Mouse (Mus musculus) intestine, embryonic 14.5 days (tissue): ENCODE data around the gene Olfr1000. TPM values are rescaled to one million over a fixed set of nuclear protein-coding genes. Genes with fewer than 3 reads are reported as not detected.
"Not testable (repeated sequence)": the region's sequence is repeated elsewhere in the genome, so short reads cannot be mapped to it uniquely, and the experiment has no call there.

Experiments
- ATAC-seq: fragments of 200-750 bp; cut with Nextera tagmentation; replicated peaks from 2 replicates; pipeline ENCODE4 v1.8.0; 2017; ENCODE audit warnings: low read depth, moderate number of reproducible peaks, moderate TSS enrichment, moderate library complexity; ENCODE audit not compliant: low FRiP score, low TSS enrichment
- DNase-seq: peaks from one replicate; pipeline ENCODE4 v3.0.0-alpha.2; 2018; ENCODE audit warnings: low spot score
- H3K27ac ChIP-seq: fragments of 300-500 bp; sonication (generic); 2 replicates; pipeline ENCODE4 v1.5.1; 2014; ENCODE audit warnings: low read depth, mild to moderate bottlenecking, control low read depth
- H3K27me3 ChIP-seq: fragments of 300-500 bp; sonication (generic); replicated peaks from 2 replicates; pipeline ENCODE4 v1.6.1; 2014; ENCODE audit warnings: low read length, control low read depth; ENCODE audit not compliant: control insufficient read depth, insufficient read depth
- H3K36me3 ChIP-seq: fragments of 300-500 bp; sonication (generic); 2 replicates; pipeline ENCODE4 v1.6.1; 2014; ENCODE audit warnings: low read length, control low read depth; ENCODE audit not compliant: control insufficient read depth, insufficient read depth
- H3K4me1 ChIP-seq: fragments of 300-500 bp; sonication (generic); replicated peaks from 2 replicates; pipeline ENCODE4 v1.6.1; 2014; ENCODE audit warnings: low read length, control low read depth, mixed read lengths; ENCODE audit not compliant: control insufficient read depth, insufficient read depth
- H3K4me2 ChIP-seq: fragments of 300-500 bp; sonication (generic); 2 replicates; pipeline ENCODE4 v1.6.1; 2014; ENCODE audit warnings: low read length
- H3K4me3 ChIP-seq: fragments of 300-500 bp; sonication (generic); 2 replicates; pipeline ENCODE4 v1.5.1; 2014; ENCODE audit warnings: low read depth, low read length, control low read depth, mixed read lengths
- H3K9ac ChIP-seq: fragments of 300-500 bp; sonication (generic); 2 replicates; pipeline ENCODE4 v1.6.1; 2014; ENCODE audit warnings: mild to moderate bottlenecking, low read length
- H3K9me3 ChIP-seq: fragments of 300-500 bp; sonication (generic); 2 replicates; pipeline ENCODE4 v1.6.1; 2016; ENCODE audit warnings: low read length, control low read depth; ENCODE audit not compliant: control insufficient read depth
- WGBS: fragments of 180-500 bp; shearing (Covaris S2); extraction: QIAGEN DNeasy Blood & Tissue Kit; methylation state at CpG from one replicate; pipeline ENCODE4 v1.1.7; 2014; 5-methylcytosine and 5-hydroxymethylcytosine counted together
- polyA plus RNA-seq: library from polyadenylated mRNA; unstranded; fragments of >200 nt; fragmentation: Nextera tagmentation; extraction: Ambion mirVana; gene quantifications from 2 replicates; pipeline ENCODE4 v1.2.1, GENCODE M21; 2014

Olfr1000 gene
- not detected in 2 replicates for polyA plus RNA-seq

DNA sequence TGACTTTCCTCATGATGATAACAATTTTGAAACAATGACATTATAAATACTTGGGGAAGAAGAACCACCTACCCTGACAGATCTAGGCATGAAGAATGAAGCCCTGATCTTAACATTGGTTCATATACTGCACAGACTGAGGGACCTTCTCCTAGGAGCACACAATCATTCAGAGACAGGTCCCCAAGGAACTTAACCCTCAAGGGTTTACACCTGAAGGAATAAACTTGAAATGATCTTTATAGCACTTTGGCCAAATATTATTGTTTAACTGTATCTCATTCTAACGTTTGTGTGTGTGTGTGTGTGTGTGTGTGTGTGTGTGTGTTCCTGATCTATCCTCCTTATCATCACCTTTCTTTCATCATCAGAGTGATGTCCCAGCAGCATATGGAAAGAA, at the start of gene Olfr1000:
Gene Olfr1000 (minus strand): TSS at position 101 of the 400 bp plus-strand sequence.
- no peaks in the 10 kb centered on the region for H3K36me3 ChIP-seq
- H3K4me2 ChIP-seq = no peak within 1 kb of the TSS
- H3K4me3 ChIP-seq = no peak within 1 kb of the TSS
- 64% methylated on average over 1 of the region's 1 CpGs for WGBS
- no peak within 1 kb of the TSS for H3K27ac ChIP-seq
- ATAC-seq (no peak), DNase-seq (no peak)
- no peak within 1 kb of the TSS for H3K9ac ChIP-seq
- H3K4me1 ChIP-seq = no peaks in the 10 kb centered on the region
- H3K27me3 ChIP-seq = no peaks in the 10 kb centered on the region
- H3K9me3 ChIP-seq = no peaks in the 10 kb centered on the region

GRCm38 (mm10) chr2:85650604-85651003, 38.9 kb upstream of the Olfr1000 start, which contains the start of gene Olfr1002:
Olfr1002 (minus strand) TSS chr2:85650704.
- DNase-seq = no peak
- Histone ChIP-seq H3K27ac (no peak within 1 kb of the TSS), H3K4me3 (no peak within 1 kb of the TSS), H3K9ac (no peak within 1 kb of the TSS), H3K9me3 (no peaks in the 10 kb centered on the region), H3K4me1 (no peaks in the 10 kb centered on the region), H3K4me2 (no peak within 1 kb of the TSS), H3K27me3 (no peaks in the 10 kb centered on the region), H3K36me3 (no peaks in the 10 kb centered on the region)
- no peak for ATAC-seq
- 93% methylated on average over 1 of the region's 1 CpGs for WGBS

DNA sequence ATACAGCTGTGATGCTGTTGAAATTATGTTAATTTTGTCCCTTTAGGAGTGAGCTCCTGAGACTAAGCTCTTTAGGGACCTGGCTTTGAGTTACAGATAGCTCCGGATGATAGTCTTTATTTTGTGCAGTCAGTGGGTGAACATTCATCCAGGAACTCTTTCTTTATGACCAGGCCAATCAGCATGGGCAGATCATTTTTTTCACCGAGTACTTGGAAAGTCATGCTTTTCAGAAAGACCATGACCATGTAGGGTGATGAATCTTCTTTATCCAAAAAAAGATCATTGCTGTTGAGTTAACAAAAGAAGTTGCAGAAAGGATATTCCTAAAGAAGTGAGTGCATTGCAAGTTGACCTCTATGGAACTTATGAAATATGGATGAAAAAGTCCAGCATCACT, 23.1 kb downstream of the Olfr1000 start, which contains the start of gene Olfr998:
Gene Olfr998 (plus strand): TSS at position 301 of the 400 bp plus-strand sequence.
- not testable (repeated sequence) for H3K4me3 ChIP-seq, H3K36me3 ChIP-seq, DNase-seq, H3K9me3 ChIP-seq, H3K4me1 ChIP-seq, H3K27ac ChIP-seq, ATAC-seq, H3K9ac ChIP-seq, H3K27me3 ChIP-seq, H3K4me2 ChIP-seq
- 90% methylated on average over 2 of the region's 2 CpGs for WGBS

DNA sequence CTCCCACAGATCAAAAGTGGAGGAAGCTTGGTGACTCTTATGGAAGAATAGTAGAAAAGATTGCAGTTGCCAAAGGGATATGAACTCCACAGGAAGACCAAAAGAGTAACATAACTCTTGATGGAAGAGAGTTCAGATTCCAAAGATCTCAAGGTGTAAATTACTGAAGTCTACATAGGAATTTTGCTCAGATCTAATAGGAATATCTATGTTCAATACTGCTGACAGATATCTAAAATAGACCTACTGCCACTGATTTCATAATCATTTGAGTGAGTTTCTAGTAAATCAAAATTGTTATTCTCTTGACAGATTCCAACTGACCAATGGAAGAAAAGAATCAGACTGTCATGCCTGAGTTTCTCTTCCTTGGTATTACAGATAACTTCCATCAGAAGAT, 32.8 kb downstream of the Olfr1000 start, which contains the start of gene Olfr996:
Gene Olfr996 (plus strand): TSS at position 301 of the 400 bp plus-strand sequence.
- Histone ChIP-seq H3K4me2 (no peak within 1 kb of the TSS), H3K9ac (no peak within 1 kb of the TSS), H3K36me3 (no peaks in the 10 kb centered on the region), H3K4me1 (no peaks in the 10 kb centered on the region), H3K4me3 (no peak within 1 kb of the TSS), H3K27me3 (no peaks in the 10 kb centered on the region), H3K27ac (no peak within 1 kb of the TSS), H3K9me3 (no peaks in the 10 kb centered on the region)
- no peak for ATAC-seq
- DNase-seq = no peak

DNA sequence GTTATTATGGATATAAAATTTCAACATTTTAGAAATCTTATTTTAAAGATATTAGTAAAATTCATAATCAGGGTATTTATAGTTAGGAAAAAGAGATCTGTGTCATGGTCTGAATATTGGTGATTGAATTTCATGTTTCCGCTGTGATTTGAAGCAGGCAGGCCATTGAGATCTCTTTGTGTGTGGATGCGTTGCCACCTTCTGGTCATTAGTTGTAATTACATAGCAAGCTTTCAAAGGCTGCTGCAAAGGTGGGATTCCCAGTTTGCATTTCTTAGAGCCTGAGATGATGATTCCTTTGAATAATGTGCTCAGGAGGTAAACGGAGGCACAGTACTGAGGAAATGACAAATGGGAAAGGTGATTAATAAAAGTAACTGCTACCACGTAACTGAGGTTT, 50.5 kb downstream of the Olfr1000 start:
- no peaks in the 10 kb centered on the region for H3K36me3 ChIP-seq
- DNase-seq (peak; percentile 52), ATAC-seq (no peak)
- H3K27ac ChIP-seq = no peak overlapping the region
- no peaks in the 10 kb centered on the region for H3K27me3 ChIP-seq
- H3K4me3 ChIP-seq = no peak overlapping the region
- 21% methylated on average over 4 of the region's 4 CpGs for WGBS
- H3K4me2 ChIP-seq = no peak overlapping the region
- no peaks in the 10 kb centered on the region for H3K4me1 ChIP-seq
- no peak overlapping the region for H3K9ac ChIP-seq
- no peaks in the 10 kb centered on the region for H3K9me3 ChIP-seq

DNA sequence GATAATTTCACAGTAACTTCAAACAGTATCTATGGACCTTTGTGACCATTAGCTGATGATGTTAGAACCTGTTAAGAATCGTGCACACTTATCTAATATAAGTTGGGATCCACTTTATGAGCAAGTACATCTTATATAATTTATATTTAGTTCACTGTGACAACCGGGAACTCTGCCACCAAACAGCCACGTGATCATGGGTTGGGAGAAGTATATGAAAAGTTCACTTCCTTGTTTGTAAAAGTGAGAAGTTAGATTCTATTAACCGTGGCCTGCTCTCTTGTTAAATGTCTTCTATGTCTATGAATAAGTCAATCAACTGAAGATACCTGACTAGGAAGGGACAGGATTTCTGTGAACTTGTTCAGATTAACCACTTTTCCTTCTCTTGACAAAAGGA, 51.5 kb downstream of the Olfr1000 start:
- 0 out of 2 replicates have a peak, but pooled peaks have one; percentile 55 for ATAC-seq
- H3K27me3 ChIP-seq = no peaks in the 10 kb centered on the region
- H3K9ac ChIP-seq = no peak overlapping the region
- no peak overlapping the region for H3K4me2 ChIP-seq
- WGBS = 23% methylated on average over 4 of the region's 4 CpGs
- no peak overlapping the region for H3K4me3 ChIP-seq
- H3K4me1 ChIP-seq = no peaks in the 10 kb centered on the region
- H3K27ac ChIP-seq = no peak overlapping the region
- H3K9me3 ChIP-seq = no peaks in the 10 kb centered on the region
- no peak for DNase-seq
- no peaks in the 10 kb centered on the region for H3K36me3 ChIP-seq

Other genes starting within 250 kb of the Olfr1000 start
- not detected in 2 replicates for gene Olfr988, start 248.7 kb downstream of the Olfr1000 start, polyA plus RNA-seq
- not detected in 2 replicates for gene Olfr992, start 202.4 kb downstream of the Olfr1000 start, polyA plus RNA-seq
- gene Olfr993, start 197.0 kb downstream of the Olfr1000 start, polyA plus RNA-seq = not detected in 2 replicates
- gene Olfr994, start 175.5 kb downstream of the Olfr1000 start, polyA plus RNA-seq = not detected in 2 replicates
- not detected in 2 replicates for gene Olfr995, start 168.3 kb downstream of the Olfr1000 start, polyA plus RNA-seq
- gene 4833423E24Rik, start 92.9 kb downstream of the Olfr1000 start, polyA plus RNA-seq = not detected in 2 replicates
- gene Olfr996, start 32.7 kb downstream of the Olfr1000 start, polyA plus RNA-seq = not detected in 2 replicates
- gene Olfr998, start 23.0 kb downstream of the Olfr1000 start, polyA plus RNA-seq = not detected in 2 replicates
- not detected in 2 replicates for gene Olfr1002, start 38.8 kb upstream of the Olfr1000 start, polyA plus RNA-seq
- not detected in 2 replicates for gene Olfr154, start 52.6 kb upstream of the Olfr1000 start, polyA plus RNA-seq
- not detected in 2 replicates for gene Olfr1006, start 66.9 kb upstream of the Olfr1000 start, polyA plus RNA-seq
- not detected in 2 replicates for gene Olfr1008, start 77.5 kb upstream of the Olfr1000 start, polyA plus RNA-seq
- not detected in 2 replicates for gene Olfr1009, start 103.5 kb upstream of the Olfr1000 start, polyA plus RNA-seq
- gene Olfr1012, start 150.9 kb upstream of the Olfr1000 start, polyA plus RNA-seq = not detected in 2 replicates
- gene Olfr1013, start 155.2 kb upstream of the Olfr1000 start, polyA plus RNA-seq = not detected in 2 replicates
- not detected in 2 replicates for gene Olfr1014, start 160.8 kb upstream of the Olfr1000 start, polyA plus RNA-seq
- gene Olfr1015, start 170.1 kb upstream of the Olfr1000 start, polyA plus RNA-seq = not detected in 2 replicates
- not detected in 2 replicates for gene Olfr1016, start 190.6 kb upstream of the Olfr1000 start, polyA plus RNA-seq
- gene Olfr1018, start 206.6 kb upstream of the Olfr1000 start, polyA plus RNA-seq = not detected in 2 replicates
- gene Olfr1019, start 233.6 kb upstream of the Olfr1000 start, polyA plus RNA-seq = not detected in 2 replicates
- not detected in 2 replicates for gene Olfr1020, start 235.1 kb upstream of the Olfr1000 start, polyA plus RNA-seq